Mouse (Mus musculus) myocyte (in vitro differentiated cells): Measurements from ENCODE around the gene Gabarap.

Experiments used
- POLR2A ChIP-seq: IDR thresholded peaks from one replicate; pipeline ENCODE4 v1.6.1; 2011; ENCODE audit warnings: low read depth, mild to moderate bottlenecking, control low read depth, moderate library complexity; ENCODE audit not compliant: insufficient read length
- TCF12 ChIP-seq: IDR thresholded peaks from one replicate; pipeline ENCODE4 v1.6.1; 2011; ENCODE audit warnings: mild to moderate bottlenecking, control low read depth; ENCODE audit not compliant: poor library complexity, insufficient read depth, severe bottlenecking

DNA sequence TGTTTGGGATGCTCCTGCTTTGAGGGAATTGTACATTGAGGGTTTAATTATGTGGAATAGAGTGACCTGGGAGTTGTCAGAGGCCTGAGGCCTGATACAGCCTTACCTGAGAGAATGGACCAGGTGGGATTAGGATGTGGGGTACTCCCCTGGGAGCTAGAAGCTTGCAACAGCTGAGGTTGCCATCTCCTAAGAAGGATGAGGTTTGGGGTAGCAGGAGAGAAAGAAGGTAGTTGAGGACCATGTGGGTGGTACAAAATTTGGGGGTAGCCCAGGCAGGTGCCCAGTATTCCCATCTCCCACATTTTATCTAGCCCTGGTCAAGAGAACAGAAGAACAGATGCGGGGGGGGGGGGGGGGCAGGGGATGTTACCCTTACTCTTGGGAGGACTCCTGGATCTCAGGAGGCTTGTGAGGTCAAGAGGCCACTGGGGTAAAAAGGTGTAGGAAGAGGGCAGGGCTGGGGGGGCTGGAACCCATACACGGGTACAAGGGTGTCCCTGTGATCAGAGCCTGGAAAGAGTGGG lies 28.6 kb downstream of the Gabarap start:
- TF ChIP-seq POLR2A = no peak
- TF ChIP-seq TCF12 = no peak
